Mouse (Mus musculus): ENCODE results near the gene Polr1c. TPM values are rescaled to one million over a fixed set of nuclear protein-coding genes. Genes with fewer than 3 reads are reported as not detected.

The Polr1c gene
- total RNA-seq, 2 experiments from 2014 or later = 15.0 to 15.1 TPM

DNA sequence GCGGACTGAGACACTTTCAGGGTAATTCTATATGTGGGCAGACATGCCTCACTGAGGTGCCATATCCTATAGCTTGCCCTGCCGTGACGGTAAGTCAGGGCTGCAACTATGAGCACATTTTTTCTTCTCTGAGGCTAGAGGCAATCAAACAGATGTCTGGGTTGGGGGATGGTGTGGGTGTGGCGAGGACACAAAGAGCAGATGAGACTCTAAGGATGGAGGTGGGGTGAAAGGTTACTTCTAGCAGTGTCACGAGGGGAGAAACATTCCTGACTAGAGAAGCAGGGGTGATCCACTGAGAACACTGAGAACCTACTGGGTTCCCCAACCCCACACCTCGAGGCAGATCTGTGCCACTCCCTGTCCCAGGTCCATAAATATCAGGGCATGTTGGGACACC lies 19.1 kb upstream of the Polr1c start:
- no peak for DNase-seq (ENCODE audit: low spot score)

DNA sequence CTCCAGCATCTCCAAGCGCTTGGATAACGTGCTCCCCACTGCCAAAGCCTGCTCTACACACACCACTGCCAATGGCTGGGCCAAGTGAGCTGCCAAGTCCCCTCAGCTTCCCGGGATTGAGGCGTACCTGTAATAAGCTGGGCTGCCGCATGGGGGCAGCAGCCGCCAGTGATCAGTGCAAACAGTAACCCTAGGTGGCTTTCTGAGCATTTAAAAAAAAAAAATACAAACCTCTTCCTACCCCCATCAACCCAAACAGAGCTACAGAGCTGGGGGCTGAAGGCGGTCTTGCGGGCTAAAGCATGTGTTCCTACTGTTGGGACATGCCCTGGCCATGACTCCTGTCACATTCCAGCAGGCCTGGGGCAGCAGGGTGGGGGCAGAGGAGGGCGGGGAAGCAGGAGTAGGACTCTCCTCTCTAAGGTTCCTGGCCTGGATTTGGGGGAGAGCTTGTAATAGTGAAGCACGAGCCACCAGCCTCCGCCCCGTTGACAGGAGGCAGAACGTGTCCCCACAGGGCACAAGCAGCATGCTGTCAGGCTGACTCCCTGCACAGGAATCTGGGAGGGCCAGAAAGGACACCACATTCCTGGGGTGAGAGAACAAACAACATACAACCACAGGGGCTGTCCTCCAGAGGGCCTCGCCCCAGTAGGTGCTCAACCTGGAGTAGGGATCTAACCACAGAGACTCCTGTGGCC lies 18.2 kb upstream of the Polr1c start:
- peak; percentile 81 for DNase-seq (ENCODE audit: low spot score)

DNA sequence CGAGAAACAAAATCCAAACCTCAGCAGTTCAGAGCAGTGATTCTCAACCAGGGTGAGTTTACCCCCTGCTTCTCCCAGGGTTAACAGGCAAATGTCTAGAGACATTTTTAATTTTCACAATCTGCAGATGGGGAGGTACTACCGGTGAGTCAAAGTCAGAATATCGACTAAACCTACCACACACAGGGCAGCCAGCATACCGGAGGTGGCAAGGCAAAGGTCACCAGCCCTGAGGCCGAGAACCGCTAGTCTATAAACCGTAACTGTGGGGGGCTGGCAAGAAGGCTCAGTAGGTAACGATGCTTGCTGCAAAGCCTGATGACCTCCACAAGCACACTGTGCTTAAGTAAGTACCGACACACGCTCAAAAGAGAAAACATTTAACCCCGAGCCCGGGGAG lies 17.6 kb upstream of the Polr1c start:
- no peak for DNase-seq (ENCODE audit: low spot score)

DNA sequence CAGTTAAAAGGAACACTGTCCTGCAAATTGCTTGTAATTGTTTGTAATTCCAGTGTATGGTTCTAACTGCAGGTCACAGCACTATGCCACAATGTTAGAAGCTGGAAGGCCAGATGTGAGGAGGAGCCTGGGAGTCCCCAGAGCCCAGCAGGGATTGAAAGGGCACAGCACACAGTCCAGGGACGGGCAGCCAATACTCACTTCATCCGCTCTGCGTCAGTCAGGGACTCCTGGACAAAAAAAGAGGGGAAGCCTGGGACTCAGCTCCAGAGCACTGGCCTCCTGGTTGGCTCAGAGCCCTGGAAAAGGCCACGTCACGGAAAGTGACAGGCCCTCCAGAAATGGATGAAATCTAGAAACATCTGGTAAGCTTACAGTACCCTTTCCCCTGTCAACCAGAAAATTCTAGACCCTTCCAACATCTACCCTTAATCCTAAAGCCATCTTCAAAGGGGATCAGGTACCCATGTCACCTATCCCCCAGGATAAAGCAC lies 14.4 kb upstream of the Polr1c start:
- no peak for DNase-seq (ENCODE audit: low spot score)

DNA sequence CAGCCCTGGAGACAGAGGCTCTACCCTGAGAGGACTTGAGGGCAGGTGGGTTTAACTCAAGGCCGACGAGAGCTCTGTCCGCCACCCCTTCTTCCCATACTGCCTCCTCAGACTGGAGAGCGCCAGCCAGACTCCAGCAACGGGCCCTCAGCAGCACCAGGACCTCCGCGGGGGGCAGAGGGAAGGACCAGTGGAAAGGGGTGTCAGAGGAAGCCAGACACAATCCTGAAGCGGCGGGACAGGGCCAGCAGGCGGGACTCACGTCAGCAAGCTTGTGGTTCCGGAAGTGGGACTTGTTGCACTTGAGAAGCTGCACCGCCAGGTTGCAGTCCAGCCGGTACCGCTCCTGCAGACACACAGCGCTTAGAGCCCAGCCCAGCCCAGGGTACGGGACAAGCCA lies 11.8 kb upstream of the Polr1c start:
- no peak for DNase-seq (ENCODE audit: low spot score)

DNA sequence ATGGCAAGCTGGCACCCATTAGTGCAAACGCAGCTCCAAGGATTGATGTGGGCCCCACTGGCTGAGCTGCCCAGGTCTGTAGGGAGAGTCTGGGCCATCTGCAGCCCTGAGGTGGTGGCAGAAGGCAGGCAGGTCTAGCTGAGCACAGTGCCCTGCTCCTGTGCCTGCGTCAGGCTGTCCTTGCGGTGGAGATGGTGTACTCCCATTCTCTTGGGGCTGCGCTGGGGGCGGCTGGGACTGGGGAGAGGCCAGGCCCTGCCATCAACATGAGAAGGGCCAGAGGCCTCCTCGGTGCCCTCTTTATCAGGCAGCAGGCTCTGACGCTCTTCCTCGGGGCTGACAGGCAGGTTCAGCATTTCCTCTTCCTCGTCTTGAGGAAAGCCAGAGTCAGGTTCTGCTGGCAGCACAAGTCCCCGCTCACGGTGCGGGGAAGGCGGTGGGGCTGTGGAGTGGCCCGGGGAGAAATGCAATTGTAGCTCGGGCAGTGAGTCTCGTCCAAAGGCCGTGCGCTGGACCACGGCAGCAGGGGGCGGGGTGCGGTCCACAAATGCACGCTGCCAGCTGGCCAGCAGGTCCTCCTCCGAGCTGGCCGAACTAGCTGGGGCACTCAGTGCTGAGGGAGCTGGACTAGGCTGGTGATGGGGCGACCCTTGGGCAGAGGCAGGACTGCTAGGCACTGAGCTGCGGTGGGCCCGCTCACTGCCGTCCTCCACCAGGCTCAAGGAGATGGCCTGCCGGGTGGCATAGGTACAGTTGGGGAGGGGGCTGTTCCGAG lies 10.6 kb upstream of the Polr1c start:
- no peak for DNase-seq (ENCODE audit: low spot score)

DNA sequence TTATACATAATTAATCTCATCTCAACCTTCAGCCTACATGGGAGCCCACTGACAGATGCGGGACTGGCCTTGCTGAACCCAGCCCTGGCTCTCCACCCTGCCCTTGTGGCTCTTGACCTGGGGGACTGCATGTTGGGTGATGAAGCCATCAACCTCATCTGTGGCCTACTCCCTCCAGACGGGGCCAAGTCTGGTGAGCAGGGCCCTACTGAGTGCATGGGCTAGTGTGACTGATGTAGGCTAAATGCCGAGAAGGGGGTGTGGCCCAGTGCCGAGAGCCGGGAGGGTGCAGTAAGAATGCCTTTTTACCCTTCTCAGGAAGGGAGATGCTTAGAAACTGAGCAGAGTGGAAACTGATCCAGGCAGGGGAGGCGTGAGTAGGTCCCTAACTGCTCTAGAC lies 7.3 kb upstream of the Polr1c start:
- no peak for DNase-seq (ENCODE audit: low spot score)

DNA sequence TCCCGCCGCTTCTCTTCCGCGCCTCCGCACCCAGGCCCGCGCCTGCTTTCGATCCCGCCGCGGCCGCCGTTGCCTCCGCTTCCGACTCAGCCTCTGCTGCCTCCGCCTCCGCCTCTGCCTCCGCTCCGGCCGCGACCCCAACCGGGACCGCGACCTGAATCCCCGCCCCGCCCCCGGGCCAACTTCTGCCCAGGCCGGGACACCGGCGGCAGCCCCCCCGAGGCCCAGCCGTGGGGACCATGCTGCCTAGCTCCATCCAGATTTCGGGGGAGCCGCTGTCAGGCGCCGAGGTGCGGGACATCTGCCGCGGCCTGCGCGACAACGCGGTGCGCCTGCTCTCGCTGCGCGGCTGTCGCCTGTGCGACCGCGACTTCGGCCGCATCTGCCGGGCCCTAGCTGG lies 6.3 kb upstream of the Polr1c start:
- DNase-seq (ENCODE audit: low spot score) = no peak

DNA sequence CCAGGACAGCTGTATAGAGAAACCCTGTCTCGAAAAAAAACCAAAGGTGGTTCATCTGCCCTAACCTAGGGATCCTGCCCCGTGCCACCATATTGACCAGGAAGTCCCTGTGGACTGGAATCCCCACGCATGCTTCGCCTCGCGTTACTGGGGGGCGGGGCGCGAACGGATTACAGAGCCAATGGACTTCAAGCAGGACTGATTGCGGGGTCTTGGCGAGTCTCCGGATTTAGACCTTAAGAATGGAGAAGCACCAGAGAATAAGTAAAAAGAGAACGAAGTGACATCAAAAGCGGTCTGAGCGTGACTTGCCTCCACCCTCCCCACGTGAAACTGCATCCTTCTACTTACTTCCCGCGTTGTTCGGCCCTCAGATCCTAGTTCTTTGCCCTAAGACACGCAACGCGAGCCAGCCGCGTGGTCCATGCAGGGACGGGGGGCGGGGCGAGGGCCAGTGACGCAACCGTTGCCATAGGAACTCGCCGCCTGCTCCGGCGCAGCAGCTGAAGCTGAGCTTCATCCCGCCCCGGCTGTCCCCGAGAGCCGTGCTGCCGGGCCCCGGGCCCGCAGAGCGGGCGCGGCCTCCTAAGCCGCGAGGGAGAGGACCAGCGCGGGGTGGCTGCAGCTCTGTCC lies 5.7 kb upstream of the Polr1c start, which contains the start of gene Lrrc73:
Lrrc73 (plus strand) TSS at position 80 of the 633 bp plus-strand sequence.
- peak; percentile 89 for DNase-seq (ENCODE audit: low spot score)

DNA sequence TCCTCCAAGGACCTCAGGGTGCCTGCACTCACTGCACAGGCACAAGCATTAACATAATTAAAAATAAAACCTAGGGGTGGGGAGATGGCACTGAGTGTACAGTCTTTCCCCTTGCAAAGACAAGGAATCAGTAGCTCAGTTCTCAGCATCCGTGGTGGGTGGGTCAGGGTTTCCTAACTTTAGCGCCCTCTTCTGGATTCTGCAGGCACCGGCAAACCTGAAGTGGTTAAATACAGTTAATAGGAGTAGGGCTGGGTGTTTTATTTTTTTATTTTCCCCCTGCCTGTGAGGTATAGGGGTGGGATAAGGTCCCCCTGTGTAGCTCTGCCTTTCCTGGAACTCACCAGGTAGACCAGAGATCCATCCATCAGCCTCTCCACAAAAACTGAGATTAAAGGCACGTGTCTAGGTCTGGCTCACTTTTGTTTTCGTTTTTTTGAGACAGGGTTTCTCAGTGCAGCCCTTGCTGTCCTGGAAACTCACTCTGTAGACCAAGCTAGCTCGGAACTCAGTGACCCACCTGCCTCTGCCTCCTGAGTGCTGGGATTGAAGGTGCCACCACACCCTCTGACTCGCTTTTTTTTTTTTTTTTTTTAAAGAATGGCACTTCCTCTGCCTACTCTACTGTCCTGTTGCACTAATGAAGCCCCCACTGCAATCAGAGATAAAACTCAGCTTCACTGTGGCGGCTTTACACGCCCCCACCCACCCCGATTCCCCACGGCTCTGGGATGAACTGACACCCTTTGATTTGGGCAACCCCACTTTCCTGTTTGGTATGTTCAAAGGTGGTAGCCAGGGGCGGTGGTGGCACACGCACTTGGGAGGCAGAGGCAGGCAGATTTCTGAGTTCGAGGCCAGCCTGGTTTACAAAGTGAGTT lies 5.0 kb upstream of the Polr1c start:
- DNase-seq (ENCODE audit: low spot score) = no peak

DNA sequence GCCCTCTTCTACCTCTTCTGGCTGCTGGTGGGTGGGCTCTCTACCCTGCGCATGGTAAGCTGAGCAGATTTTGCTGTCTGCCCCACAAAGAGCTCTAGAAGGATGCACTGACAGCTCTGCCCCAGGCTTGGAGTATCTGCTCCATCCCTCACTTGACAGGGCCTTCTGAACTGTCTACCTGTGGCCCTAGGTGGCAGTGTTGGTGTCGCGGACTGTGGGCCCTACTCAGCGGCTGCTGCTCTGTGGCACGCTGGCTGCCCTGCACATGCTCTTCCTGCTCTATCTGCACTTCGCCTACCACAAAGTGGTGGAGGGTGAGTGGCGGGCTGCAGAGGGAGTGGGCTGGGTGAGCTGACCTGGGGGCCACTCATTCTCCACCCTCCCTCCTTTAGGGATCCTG lies 3.3 kb upstream of the Polr1c start:
- DNase-seq (ENCODE audit: low spot score) = no peak

DNA sequence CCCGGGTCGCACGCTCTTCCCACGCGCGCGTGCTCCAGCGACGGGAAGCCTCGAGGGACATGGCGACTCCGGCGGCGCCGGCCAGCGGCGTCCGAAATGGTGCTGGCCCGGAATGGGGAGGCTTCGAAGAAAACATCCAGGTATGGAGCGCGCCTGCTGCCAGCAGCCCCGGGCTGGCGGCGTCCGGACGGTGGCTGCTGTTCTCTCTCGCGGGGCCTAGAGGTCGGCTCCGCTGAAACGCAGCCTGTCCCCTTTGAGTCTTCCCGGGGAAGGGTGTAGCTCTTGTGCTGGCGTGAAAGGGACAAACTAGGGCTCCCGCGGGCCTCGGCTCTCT lies 302 bp upstream of the Polr1c start:
- no peak for DNase-seq (ENCODE audit: low spot score)

DNA sequence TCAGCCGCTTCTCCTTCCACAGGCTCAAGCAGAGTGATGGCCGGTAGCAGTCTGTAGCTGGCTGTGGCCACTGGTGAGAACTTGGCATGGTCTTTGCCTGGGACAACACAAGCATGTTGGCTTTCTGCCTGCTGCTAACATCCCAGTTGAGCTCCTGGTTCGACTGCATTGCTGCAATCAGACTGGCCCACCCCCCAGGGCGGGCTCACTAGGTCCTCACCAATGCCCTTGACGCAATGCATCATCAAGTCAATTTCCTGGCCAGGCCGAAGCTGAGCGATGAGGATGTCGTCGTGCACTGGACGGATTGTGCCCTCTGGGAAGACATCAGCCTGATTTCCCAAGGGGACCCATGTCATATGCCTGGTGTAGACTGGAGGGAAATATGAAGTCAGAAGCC lies 3.3 kb downstream of the Polr1c start:
- DNase-seq (ENCODE audit: low spot score) = no peak

DNA sequence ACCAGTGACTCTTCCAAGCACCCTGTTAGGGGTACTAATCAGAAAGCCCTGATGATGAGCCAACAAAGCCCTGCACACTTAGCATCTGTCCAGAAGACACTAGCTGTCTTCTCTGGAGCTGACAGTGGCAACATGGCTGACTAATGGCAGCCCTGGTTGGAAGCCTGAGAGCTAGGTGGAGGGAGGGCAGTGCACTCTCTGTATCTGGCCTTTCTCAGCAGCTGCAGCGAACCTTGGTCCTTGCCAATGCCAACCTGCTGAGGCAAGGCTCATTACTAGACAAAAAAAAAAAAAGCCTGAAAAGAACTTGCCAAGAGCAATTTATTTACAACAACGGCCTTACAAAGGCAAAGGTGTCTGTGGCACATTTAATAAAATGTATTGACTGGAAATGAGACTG lies 4.2 kb downstream of the Polr1c start:
- no peak for DNase-seq (ENCODE audit: low spot score)

DNA sequence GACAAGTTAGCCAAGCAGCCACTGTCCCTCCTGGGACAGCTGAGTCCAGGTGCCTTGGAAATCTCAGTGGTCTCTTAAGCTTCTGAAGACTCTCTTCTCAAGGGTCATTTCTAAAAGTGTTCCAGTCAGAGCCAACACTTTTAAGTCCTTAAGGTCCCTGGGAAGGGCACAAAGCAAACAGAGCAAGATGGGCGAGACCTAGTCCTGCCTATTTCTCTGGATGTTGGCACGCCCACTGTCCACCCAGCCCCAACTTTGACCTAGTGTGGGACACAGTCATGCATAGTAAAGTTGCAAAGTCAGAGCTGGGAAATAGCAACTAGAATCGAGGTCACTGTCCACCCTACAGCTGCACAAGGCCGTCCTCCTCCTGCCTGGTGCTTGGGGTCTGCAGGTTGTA lies 4.9 kb downstream of the Polr1c start:
- no peak for DNase-seq (ENCODE audit: low spot score)

DNA sequence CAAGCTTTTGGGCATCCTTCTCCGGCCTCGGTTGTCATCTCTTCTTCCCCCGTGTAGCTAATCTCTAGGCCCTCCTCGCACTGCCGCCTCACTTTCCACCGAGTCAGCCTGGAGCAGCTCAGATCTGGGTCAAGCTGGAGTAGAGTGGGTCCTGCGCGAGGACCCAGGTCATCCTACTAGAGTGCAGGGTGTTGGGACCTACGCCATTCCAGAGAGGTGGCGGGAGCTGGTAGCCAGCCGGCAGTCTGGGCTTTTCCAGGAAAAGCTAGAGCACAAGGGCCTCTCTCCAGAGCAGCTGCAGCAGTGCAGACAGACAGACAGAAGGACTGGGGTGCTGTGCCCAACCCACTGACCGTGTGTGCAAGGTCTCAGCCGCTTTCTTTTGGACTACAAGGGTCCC lies 5.6 kb downstream of the Polr1c start:
- no peak for DNase-seq (ENCODE audit: low spot score)

DNA sequence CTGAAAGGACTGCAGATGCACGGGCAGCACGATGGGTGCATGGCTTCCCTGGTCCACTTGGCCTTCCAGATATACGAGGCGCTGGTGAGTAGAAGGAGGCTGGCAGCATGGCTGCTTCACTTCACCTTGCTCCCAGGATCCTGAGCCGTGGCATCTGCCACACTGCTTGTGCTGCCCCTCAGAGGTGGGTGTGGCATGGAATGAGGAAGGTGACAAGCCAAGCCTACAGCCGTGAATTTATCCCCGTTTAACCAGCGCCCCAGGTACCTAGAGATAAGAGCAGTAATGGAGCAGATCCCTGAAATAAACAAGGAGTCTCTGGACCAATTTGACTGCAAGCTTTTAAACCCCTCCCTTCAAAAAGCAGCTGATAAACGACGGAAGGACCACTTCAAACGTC lies 6.4 kb downstream of the Polr1c start:
- no peak for DNase-seq (ENCODE audit: low spot score)

DNA sequence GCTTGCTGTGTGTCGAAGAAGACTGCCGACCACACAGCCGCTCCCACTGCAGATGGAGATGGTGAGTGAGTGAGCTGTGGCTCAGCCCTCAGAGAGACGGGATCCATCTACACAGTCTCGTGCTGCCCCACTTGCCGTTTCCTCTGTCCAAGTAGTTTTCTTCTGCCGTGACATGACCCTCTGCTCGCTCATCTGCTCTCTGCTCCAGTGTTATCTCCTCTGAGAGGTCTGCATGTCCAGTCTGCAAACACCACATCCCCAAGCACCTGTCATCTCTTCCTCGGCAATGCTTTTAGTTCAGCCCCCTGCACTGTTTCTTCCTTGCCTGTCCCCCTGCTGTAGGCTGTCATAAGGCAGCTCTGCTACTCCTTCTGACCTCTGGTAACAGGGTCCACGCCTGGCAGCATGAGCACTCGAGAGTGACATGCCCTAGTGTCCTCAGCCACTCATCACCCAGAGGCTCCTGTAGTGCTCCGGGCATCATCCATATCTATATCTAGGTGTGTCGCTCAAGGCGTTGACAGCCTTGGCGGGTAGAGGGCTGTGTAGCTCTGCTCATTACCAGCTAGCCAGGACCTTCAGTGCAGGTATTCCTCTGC lies 8.2 kb downstream of the Polr1c start:
- DNase-seq (ENCODE audit: low spot score) = no peak

DNA sequence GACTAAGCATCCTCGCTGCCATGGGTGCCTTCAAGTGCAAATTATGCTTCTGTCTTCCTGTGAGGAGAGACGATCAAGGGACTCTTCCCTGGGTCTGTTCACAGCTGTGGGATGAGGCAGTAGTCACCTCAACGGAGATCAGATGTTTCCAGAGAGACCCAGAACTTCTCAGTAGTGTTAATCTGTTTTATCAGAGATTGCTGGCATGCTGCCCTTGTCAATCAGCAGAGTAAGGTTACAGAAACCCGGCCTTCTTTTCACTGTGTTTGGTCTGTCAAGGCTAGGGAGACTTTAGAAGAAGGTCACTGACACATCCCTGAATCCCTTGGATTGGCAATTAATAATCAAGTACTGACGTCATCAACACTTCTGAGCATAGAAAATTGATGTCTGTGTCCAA lies 10.4 kb downstream of the Polr1c start:
- DNase-seq (ENCODE audit: low spot score) = no peak

DNA sequence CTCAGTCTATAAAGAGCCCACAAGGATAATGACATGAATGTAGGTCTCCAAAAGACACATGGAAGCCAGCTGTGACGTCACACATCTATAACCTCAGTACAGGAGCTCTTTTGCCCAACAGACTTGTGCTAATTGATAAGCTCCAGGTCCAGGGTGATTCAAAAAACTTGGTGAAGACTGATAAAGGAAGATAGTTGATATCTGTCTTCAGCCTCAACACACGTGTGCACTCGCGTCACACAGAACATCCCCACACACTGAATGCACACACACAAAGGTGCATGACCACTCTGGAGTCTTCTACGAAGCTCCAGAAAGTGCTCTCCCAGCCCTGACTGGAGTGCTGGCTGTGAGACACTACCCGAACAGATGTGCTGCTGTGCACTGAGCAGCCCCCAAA lies 10.8 kb downstream of the Polr1c start:
- no peak for DNase-seq (ENCODE audit: low spot score)

DNA sequence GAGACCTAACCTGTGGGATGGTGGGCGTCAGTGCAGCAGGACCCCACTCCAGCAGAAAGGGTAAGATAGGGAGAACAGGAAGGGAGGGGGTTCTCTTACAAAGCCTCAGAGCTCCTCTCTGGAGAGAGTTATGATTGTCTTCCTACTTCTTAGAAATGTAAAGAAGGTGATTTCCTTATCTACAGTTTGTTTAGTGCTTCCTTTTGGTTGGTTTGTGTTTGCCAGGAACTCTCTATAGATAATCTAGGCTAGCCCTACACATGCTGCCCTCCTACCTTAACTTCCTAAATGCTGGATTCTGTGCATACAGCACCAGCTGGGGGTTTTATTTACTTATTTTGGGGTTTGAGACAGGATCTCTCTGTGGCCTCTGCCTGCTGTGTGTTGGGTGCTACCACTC lies 11.8 kb downstream of the Polr1c start:
- no peak for DNase-seq (ENCODE audit: low spot score)

All from gastrocnemius, adult 18-20 months (tissue).